Mouse (Mus musculus) retina, postnatal 7 days (tissue): ENCODE measurements at regions not wholly inside any gene's neighbourhood (a gene's known extent, or its start where the extent isn't known, plus 50 kb on each side); places are given as distances from the start of the nearest gene placed in this dataset.
A peak's percentile ranks its signal among the peaks of the same experiment; 100 is the strongest.

Experiments
- DNase-seq: peaks from one replicate; pipeline ENCODE4 v3.0.0-alpha.2; 2012; ENCODE audit warnings: low read depth, low spot score

- DNase-seq, result peak; percentile 17
These were observed 101.3 kb upstream of the Luzp2 start for GRCm38 (mm10) chr7:54734039-54734438.

- DNase-seq, result no peak
These were observed 100.4 kb upstream of the Luzp2 start for GRCm38 (mm10) chr7:54734861-54735260.

DNA sequence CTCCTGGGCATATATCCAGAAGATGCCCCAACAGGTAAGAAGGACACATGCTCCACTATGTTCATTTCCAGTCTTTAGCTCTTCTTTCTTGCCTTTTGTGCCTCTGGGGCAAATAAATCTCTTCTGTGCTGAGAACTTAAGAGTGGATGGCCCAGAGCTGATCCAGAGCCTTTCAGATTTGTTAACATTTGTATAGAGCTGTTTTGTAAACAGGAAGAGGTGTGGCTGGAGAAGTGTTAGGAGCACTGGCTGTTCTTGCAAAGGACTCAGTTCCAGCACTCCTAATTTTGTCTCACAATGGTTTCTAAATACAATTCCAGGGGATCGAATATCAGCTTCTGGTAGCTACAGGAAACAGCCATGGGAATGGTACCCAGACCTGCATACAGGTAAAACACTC lies 68.0 kb upstream of the Luzp2 start:
- DNase-seq, result no peak

DNA sequence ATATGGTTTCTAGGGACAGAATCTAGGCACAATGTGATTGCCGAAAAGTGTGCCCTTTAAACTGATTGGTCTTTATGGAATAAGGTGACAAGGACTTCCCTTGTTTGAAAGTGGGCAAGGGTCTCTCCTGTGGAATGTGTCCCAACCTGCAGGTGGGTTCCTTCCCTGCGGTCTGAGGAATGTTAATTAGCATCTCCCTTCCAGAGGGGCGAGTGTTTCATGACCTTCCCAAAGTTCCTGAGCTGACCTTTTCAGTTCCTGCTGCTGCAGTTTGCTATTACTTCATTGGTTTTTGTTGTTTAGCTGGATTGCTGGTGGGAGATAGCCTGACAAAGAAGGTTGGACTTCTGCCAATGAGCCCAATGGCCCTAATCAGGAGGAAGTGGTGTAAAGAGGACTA lies 66.6 kb upstream of the Luzp2 start:
- no peak for DNase-seq

GRCm38 (mm10) chr7:54781939-54782520 lies 53.3 kb upstream of the Luzp2 start:
- DNase-seq, result no peak

DNA sequence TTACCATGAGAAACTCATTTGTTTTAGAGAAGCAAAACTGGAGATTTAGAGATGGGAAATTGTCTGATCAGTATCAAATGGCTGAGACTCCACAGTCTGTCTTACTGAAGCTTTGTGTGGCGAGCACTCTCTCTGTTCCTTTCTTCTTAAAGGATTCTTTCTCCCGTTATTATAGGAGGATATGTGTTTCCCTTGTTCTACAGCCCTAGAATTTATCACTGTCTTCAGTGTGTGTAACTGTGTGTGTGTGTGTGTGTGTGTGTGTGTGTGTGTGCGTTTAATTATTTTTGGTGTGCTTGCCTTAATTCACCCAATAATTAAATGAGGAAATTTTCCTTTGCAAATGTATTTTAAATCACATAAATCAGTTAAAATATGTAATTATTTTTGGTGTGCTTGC lies 52.7 kb upstream of the Luzp2 start:
- DNase-seq, result no peak

DNA sequence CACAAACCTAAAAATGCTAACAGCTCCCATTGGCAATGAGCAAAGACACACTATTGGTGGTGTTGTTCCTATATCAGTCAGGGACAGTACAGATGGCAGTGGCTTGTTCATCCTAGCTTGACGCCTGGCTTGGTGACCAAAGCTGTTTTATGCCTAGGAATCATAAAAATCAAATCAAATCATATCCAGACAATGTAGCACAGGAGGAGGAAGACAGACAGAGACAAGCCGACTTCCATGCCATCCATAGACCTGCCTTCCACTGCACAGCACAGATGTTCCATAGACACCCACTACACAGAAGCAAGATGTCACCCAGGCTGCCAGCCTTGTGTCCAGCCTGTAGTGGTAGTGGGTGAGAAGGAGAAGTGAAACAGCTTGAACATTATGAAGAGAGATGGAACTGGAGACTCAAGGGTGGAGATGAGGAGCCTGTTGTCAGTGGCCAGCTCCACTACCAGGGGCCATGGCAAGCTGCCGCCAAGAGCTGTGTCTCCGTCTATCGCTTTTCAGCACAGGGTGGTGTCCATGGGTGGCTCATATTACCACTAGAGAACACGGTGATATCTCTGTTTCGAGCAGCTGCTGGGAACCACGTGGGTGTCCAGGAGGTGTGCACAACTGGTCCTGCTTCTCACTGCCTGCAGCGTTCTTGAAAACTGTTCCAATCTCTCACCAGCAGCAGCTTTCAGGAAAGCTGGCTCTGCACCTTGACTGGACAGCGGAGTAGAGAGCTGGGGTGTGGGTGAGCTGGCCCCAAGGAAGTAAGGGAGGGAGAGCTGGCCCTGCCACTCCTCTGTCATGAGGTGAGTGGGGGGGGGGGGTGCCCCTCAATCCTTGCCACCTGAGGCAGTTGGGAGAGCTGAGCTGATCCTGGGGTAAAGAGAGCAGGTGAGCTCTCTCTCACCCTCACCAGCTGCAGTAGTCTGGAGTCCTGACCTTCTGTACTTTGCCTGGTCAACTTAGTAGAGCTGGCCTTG lies 51.5 kb upstream of the Luzp2 start:
- DNase-seq, result no peak
